Mouse (Mus musculus): ENCODE results near the gene Hyal3.

- TF ChIP-seq ZNF384 (IDR thresholded peaks at IDR 0.05; ENCODE audit: low read depth, low read length): no peak
- no peak for TF ChIP-seq MAFK (IDR thresholded peaks at IDR 0.05; ENCODE audit: insufficient read depth, low read depth, low read length)
- TF ChIP-seq CHD2 (IDR thresholded peaks at IDR 0.05; ENCODE audit: low read depth, low read length): no peak
- no peak for TF ChIP-seq HCFC1 (IDR thresholded peaks at IDR 0.05; ENCODE audit: borderline replicate concordance, insufficient read depth, low read length)
- TF ChIP-seq ZC3H11A (IDR thresholded peaks at IDR 0.05; ENCODE audit: borderline replicate concordance, low read depth, low read length): no peak
Measured at GRCm38 (mm10) chr9:107576357-107577107, 4.1 kb upstream of the Hyal3 start, which contains the start of gene Hyal1.

All from ES-E14 (cell line).